Mouse (Mus musculus) splenic B cell, adult 2 months (primary cell): ENCODE data around the gene Hpd.

Experiments used
- DNase-seq: peaks from one replicate; pipeline ENCODE4 v3.0.0-alpha.2; 2011; ENCODE audit warnings: low read depth, low spot score
- H3K27me3 ChIP-seq: 2 replicates; pipeline ENCODE4 v1.6.1; 2012; ENCODE audit warnings: mild to moderate bottlenecking, low read length, moderate library complexity, mixed read lengths; ENCODE audit not compliant: control insufficient read depth, poor library complexity, insufficient read depth, severe bottlenecking
- H3K36me3 ChIP-seq: 2 replicates; pipeline ENCODE4 v1.6.1; 2012; ENCODE audit warnings: mild to moderate bottlenecking, low read length, moderate library complexity, mixed read lengths; ENCODE audit not compliant: control insufficient read depth, poor library complexity, insufficient read depth, severe bottlenecking

The Hpd gene

DNA sequence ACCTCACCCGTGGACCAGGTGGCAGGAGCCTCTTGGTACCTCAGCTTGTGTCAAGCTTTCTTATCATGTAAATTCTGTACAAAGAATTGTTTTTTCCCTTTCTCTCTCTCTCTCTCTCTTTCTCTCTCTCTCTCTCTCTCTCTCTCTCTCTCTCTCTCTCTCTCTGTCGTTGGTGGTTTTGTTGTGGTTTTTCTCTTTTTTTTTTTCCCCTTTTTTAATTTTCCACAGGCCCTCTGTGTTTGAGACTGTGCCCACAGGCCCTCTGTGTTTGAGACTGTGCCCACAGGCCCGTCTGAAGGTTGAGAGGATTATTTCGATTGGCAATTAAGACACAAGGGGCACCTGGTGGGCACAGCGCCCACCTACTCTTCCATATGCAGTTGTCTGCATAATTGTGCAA lies 14.9 kb downstream of the Hpd start:
- Histone ChIP-seq H3K36me3 (peaks cover 10% of the 10 kb centered on the region), H3K27me3 (no peaks in the 10 kb centered on the region; the same call in 1 of the 2 replicates)
- DNase-seq, result no peak

DNA sequence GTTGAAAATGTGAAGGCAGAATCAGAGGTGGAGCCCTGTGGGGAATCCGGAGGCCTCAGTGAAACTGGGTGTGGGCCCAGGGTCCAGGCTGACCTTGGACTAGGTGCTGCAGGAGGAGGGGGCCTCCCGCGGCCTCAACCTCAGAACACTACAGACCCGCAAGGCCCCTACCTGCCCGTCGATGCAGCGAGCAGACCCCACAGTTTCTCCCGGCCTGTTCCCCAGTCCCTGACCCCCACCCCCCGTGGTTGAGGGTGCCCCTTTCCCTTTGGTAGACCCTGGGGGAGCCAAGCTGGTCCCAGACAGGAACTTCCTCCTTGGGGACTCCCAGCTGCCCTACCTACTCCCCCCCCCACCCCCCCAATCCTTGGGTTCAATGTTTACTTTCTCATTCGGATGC lies 16.1 kb downstream of the Hpd start:
- peaks cover 15% of the 10 kb centered on the region for H3K36me3 ChIP-seq
- DNase-seq, result no peak
- H3K27me3 ChIP-seq, result no peaks in the 10 kb centered on the region; the same call in 1 of the 2 replicates

DNA sequence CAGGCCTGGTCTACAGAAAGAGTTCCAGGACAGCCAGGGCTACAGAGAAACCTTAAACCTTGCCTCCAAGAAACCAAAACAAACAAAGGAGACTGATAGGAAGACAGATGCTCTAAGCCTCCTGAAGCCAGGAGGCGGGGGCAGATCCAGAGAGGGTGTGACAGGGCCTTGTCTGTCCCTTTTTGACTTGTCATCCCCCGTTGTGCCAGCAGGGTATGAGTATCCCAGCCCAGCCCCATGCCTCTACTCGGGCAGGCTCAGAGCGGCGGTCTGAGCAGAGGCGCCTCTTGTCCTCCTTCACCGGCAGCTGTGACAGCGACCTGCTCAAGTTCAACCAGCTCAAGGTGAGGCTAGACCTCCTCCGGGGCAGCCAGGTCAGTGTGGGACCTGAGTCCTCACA lies 19.6 kb downstream of the Hpd start:
- Histone ChIP-seq H3K27me3 (no peaks in the 10 kb centered on the region; the same call in 1 of the 2 replicates), H3K36me3 (peaks cover 34% of the 10 kb centered on the region)
- DNase-seq, result no peak

DNA sequence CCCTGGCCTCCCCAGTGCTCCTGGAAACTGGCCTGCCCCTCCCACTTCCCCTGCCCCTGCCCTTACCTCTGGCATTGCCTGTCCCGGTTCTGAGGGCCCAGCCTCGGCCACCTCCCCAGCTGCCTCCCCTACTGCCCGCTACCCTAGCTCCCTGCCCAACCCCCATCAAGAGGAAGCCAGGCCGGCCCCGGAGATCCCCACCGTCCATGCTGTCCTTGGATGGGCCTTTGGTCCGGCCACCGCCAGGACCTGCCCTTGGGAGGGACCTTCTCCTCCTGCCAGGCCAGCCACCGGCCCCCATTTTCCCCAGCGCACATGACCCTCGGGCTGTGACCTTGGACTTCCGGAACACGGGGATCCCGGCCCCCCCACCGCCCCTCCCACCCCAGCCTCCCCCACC lies 22.2 kb downstream of the Hpd start:
- DNase-seq, result no peak
- Histone ChIP-seq H3K27me3 (no peaks in the 10 kb centered on the region), H3K36me3 (peaks cover 32% of the 10 kb centered on the region)

DNA sequence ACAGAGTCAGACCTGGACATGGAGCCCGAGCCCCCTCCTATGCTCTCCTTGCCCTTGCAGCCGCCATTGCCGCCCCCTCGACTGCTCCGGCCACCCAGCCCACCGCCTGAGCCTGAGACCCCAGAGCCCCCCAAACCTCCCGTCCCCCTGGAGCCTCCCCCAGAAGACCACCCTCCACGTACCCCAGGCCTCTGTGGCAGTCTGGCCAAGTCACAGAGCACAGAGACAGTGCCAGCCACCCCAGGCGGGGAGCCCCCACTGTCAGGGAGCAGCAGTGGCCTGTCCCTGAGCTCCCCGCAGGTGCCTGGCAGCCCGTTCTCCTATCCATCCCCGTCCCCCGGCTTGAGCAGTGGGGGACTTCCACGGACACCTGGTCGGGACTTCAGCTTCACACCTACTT lies 22.7 kb downstream of the Hpd start:
- peaks cover 33% of the 10 kb centered on the region for H3K36me3 ChIP-seq
- DNase-seq, result no peak
- no peaks in the 10 kb centered on the region for H3K27me3 ChIP-seq

DNA sequence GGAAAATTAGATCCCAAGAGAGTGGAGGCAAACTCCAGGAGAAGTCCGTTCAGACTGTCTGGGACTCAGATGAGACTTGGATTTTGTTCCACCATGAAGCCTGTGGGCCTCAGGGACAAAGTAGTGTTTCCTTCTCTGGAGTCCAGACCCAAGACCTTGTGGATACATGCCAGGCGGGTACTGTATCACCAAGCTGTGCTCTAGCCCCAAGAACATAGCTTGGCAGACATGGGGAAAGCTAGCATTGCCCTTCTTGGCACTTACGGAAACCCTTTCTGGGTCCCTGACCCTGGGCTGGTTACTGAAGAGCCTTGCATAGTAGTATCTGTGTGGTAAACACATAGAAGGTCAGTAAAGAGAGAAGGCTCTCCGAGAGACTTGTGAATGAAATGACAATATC lies 23.1 kb downstream of the Hpd start:
- H3K27me3 ChIP-seq, result no peaks in the 10 kb centered on the region
- no peak for DNase-seq
- H3K36me3 ChIP-seq, result peaks cover 34% of the 10 kb centered on the region

DNA sequence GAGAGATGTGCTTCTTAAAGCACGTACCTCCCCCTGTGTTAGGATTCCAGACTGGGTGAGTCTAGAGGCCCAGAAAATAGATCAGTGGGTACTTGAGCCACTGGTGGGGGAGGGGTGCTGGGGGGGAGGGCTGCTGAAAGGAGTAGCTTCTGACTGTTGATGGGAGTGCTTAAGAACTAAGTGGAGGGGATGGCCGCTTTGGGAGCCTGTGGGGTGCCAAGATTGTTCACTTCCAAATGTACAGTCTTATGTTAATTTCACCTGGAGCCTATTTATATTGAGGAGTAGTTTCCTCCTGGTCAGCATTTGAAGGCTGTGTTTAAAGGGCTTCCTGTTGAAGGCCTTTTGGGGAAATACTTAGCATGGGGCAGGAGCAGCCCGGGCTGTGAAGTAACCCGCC lies 24.6 kb downstream of the Hpd start:
- Histone ChIP-seq H3K36me3 (peaks cover 34% of the 10 kb centered on the region), H3K27me3 (no peaks in the 10 kb centered on the region)
- no peak for DNase-seq

DNA sequence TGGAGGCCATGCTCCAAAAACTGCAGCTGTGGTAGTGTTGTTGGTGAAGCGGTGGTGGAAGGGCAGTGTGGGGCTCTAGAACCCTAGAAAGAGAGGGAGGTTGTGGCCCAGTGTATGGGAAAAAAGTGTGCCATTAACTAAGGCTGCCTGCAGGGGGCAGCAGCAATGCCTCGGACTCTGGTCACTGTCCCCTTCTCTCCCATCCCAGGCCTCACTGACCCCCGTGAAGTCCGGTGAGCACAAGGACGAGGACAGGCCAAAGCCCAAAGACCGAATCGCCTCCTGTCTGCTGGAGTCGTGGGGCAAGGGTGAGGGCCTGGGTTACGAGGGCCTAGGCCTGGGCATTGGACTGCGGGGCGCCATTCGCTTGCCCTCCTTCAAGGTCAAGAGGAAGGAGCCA lies 25.8 kb downstream of the Hpd start:
- Histone ChIP-seq H3K27me3 (no peaks in the 10 kb centered on the region), H3K36me3 (peaks cover 27% of the 10 kb centered on the region)
- no peak for DNase-seq

DNA sequence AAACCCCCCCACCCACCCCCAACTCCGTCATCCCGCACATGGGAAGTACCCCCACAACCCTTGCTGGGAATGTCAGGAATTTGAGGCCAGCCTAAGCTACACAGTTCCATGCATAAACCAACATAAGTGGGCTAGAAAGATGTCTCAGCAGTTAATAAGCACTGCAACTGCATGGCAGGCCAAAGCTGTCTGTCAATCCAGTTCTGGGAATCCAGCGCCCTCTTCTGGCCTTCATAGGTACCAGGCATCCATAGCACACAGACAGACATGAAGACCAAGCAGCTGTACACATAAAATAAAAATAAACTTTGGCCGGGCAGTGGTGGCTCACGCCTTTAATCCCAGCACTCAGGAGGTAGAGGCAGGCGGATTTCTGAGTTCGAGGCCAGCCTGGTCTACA lies 27.1 kb downstream of the Hpd start:
- H3K36me3 ChIP-seq, result peaks cover 20% of the 10 kb centered on the region
- no peaks in the 10 kb centered on the region for H3K27me3 ChIP-seq
- DNase-seq, result peak; percentile 92

DNA sequence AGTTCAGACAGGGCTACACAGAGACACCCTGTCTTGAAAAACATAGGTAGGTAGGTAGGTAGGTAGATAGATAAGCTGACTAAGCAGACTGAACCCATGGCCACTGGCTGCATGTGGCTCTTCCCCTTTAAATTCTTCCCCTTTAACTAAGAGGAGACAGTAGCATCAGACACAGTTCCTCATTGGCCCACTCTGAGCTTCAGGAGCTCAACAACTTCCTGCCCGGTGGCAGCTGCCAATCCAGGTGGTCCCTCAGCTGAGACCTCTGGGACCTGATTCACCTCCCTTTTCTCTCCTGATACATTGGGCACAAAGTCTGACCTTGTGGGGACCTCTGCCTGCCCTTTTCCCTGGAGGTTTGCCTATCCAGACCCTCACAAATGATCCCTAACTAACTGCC lies 29.6 kb downstream of the Hpd start:
- DNase-seq, result peak; percentile 58
- no peaks in the 10 kb centered on the region for H3K27me3 ChIP-seq
- peaks cover 13% of the 10 kb centered on the region for H3K36me3 ChIP-seq

DNA sequence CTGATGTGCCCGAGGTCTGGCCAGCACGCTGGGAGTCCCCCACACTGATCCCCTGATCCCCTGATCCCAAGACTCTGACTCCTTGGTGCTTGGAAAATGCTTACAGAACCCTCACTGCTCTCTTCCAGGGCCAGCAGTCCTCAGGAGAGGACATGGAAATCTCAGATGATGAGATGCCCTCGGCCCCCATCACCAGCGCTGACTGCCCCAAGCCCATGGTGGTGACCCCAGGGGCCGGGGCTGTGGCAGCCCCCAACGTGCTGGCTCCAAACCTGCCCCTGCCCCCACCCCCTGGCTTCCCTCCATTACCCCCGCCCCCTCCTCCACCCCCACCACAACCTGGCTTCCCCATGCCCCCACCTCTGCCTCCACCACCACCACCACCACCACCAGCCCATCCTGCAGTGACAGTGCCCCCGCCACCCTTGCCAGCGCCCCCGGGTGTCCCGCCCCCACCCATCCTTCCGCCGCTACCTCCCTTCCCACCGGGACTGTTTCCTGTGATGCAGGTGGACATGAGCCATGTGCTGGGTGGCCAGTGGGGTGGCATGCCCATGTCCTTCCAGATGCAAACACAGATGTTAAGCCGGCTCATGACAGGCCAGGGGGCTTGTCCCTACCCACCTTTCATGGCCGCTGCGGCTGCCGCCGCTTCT lies 30.7 kb downstream of the Hpd start:
- H3K27me3 ChIP-seq, result no peaks in the 10 kb centered on the region
- H3K36me3 ChIP-seq, result peaks cover 13% of the 10 kb centered on the region
- no peak for DNase-seq

DNA sequence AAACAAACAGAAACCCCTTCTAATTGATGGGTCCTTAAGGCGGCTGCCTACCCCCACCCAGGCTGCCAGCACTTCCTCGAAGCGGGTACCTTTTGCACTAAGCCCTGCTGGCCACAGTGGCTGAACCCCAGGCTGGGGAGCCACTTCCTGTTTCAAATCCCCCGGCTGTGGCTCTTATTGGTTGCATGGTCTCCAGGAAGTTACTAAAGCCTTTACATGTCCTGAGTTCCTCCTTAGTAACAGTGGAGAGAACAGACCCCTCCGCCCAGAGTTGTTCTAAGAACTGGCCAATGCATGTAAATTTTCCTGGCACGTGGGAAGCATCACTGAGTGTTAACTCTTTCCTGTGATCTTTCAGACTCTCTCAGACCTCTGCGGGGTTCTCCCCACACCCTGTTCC lies 31.4 kb downstream of the Hpd start:
- H3K27me3 ChIP-seq, result no peaks in the 10 kb centered on the region
- H3K36me3 ChIP-seq, result peaks cover 13% of the 10 kb centered on the region
- peak; percentile 92 for DNase-seq

DNA sequence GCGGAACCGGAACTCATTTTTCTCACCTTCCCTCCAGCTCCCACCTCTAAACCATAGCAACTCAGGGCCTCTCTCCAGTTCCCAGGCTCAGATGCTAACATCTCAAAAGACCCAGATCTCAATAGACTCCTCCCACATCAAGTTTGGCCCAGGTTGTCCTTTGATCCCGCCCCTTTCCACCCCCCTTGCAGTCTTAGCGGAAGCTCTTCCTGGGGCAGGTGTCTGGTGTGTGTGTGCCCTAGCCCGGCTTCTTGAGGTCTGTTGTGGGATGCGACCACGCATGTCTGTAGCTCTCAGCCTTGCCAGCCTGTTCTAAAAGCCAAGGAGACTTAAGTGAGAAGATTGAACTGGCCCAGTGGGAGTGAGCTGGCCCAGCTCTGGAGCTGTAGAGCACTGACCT lies 31.9 kb downstream of the Hpd start:
- DNase-seq, result peak; percentile 82
- no peaks in the 10 kb centered on the region for H3K27me3 ChIP-seq

DNA sequence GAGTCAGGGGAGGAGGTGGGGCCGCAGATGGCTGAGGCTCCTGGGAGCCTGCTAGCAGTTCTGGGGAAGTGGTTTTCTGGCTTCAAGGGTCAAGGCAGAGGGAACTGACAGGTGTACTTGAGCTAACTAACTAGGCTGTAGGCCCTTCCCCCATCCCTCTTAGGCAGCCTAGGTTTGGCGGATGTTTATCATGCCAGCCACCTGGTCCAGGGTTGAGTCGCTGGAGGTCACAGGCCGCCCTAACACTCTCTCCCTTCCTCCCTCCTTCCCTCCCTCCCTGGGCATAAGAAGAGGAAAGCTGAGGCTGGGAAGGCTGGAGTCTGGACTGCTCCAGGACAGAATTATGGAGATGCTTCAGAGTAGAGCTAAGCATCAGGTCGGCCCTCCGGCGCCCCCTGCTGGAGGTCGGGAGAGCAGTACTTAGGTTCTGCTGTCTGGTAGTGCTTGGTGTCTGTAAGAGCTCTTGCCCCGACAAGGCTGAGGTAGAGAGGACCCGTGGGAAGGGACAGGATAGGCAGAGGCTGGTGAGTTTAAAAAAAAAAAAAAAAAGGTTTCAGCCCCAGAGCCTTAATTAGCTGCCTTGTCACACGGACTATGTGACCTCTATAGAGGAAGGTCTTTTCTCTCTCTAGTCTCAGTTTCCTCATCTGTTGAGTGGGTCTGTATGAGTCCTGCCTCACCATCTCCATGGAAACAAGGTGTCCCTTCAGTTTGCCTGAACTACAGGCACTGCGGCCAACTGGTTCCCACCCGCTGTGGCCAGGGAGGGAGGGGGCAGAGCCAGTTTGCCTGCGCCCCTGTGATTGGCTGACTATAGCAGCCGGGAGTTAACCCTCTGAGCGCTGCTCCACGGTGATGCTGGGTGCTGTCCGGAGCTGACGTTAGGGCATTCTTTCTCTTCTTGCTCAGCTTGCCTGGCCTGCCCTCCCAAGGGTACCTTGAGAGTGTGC lies 32.8 kb downstream of the Hpd start:
- Histone ChIP-seq H3K27me3 (no peaks in the 10 kb centered on the region), H3K36me3 (peaks cover 12% of the 10 kb centered on the region)
- peak; percentile 92 for DNase-seq

More for the DNA sequence above, 31.9 kb downstream of the Hpd start:
- H3K36me3 ChIP-seq, result peaks cover 13% of the 10 kb centered on the region

DNA sequence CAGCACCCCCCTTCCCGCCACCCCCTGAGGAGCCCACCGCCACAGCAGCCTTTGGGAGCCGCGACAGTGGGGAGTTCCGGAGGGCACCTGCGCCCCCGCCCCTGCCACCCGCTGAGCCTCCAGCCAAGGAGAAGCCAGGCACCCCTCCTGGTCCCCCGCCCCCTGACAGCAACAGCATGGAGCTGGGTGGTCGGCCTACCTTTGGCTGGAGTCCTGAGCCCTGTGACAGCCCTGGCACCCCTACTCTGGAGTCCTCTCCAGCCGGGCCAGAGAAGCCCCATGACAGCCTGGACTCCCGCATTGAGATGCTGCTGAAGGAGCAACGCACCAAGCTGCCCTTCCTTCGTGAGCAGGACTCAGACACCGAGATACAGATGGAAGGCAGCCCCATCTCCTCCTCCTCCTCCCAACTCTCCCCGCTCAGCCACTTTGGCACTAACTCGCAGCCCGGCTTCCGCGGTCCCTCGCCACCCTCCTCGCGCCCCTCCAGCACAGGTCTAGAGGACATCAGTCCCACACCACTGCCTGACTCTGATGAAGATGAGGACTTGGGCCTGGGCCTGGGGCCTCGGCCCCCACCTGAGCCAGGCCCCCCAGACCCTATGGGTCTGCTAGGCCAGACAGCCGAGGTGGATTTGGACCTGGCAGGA lies 34.3 kb downstream of the Hpd start:
- no peak for DNase-seq
- Histone ChIP-seq H3K36me3 (peaks cover 7% of the 10 kb centered on the region), H3K27me3 (no peaks in the 10 kb centered on the region)
